23 mouse cellular contexts compared by ENCODE assay signal in the genomic region with DNA sequence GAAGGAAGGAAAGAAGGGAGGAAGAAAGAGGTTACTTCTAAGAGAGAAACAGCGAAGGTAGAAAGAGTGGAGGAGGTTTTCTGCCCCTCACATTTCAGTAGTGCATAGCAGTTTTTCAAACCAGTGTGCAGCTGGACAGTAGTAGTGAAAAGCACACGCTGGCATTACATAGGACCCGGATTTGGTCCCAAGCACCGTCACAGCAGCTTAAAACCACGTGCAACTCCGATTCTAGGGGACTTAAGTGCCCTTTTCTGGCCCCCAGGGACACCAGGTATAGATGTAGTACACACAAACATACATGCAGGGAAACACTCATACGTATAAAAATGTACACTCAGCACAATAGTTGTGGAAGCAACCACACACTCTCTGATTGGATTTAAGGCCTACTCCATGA. TPM values are rescaled to one million over a fixed set of nuclear protein-coding genes. Genes with fewer than 3 reads are reported as not detected.
DNase-seq lines count a peak whose midpoint lies in the region; ATAC-seq and TF ChIP-seq lines count a peak whose summit lies in the region.
"Had no signal": no experiment of that assay in that cellular context is flagged by ENCODE, and none has a peak within 500 bp of the region (broad histone marks: within the 10 kb centered on the region; RNA-seq: fewer than 3 reads in every experiment).

No protein-coding gene starts in this region.

- TF ChIP-seq RAD21 in CH12.LX (IDR thresholded peaks at IDR 0.05; ENCODE audit: low read depth, low read length): no peak

- no peaks in the 10 kb centered on the region for H3K27me3 ChIP-seq in heart, embryonic 12.5 days (replicated peaks)
- no peaks in the 10 kb centered on the region for H3K27me3 ChIP-seq in midbrain, embryonic 11.5 days (ENCODE audit: control insufficient read depth, insufficient read depth, low read length)
- no peaks in the 10 kb centered on the region for H3K27me3 ChIP-seq in midbrain, postnatal 0 days (ENCODE audit: insufficient read depth, low read length)
- H3K27me3 ChIP-seq in CH12.LX (replicated peaks): no peaks in the 10 kb centered on the region

- peak overlapping the region; percentile 90 for H3K27ac ChIP-seq in gastrocnemius, adult 2 months
- H3K27ac ChIP-seq in heart, embryonic 12.5 days (ENCODE audit: poor library complexity, severe bottlenecking): no peak overlapping the region
- H3K27ac ChIP-seq in midbrain, embryonic 11.5 days (ENCODE audit: low read depth, low read length): no peak overlapping the region
- no peak overlapping the region for H3K27ac ChIP-seq in midbrain, postnatal 0 days (ENCODE audit: low read depth, low read length)
- no peak overlapping the region for H3K27ac ChIP-seq in CH12.LX (ENCODE audit: insufficient read depth, low read depth)

- no peak for TF ChIP-seq POLR2A in CH12.LX (IDR thresholded peaks at IDR 0.05; ENCODE audit: low read depth, low read length)

- ATAC-seq in heart, embryonic 12.5 days (ENCODE audit: insufficient number of reproducible peaks, low FRiP score): no peak
- no peak for ATAC-seq in midbrain, embryonic 11.5 days (ENCODE audit: low FRiP score)
- ATAC-seq in midbrain, postnatal 0 days (ENCODE audit: low FRiP score): no peak
- ATAC-seq: activated CD4-positive, CD25-positive, alpha-beta regulatory T cell, adult 4 months; CD4-positive, CD25-positive, alpha-beta regulatory T cell, adult 4 months; Patski had no signal

- dilution Hi-C loops in CH12.LX (cut with MboI; ENCODE audit: extremely low pct_ligation_motif_present, extremely low pct_unique_long_range_greater_than_20kb, low sequenced_read_pairs): no loop called here

- in situ Hi-C loops in CH12.LX (cut with MboI; ENCODE audit: low pct_ligation_motif_present, low pct_unique_long_range_greater_than_20kb, low sequenced_read_pairs): no loop called here

- no peak for TF ChIP-seq EP300 in CH12.LX (IDR thresholded peaks at IDR 0.05; ENCODE audit: low read length)

- H3K4me2 ChIP-seq in heart, embryonic 12.5 days: no peak overlapping the region
- H3K4me2 ChIP-seq in midbrain, embryonic 11.5 days: no peak overlapping the region
- H3K4me2 ChIP-seq in midbrain, postnatal 0 days (ENCODE audit: low read depth, low read length, poor library complexity, severe bottlenecking): no peak overlapping the region
- H3K4me2 ChIP-seq in CH12.LX (ENCODE audit: insufficient read depth, low read depth, poor library complexity, severe bottlenecking): no peak overlapping the region

- H3K9me3 ChIP-seq in heart, embryonic 12.5 days (replicated peaks): no peaks in the 10 kb centered on the region
- H3K9me3 ChIP-seq in midbrain, embryonic 11.5 days (ENCODE audit: control insufficient read depth, low read length): no peaks in the 10 kb centered on the region
- H3K9me3 ChIP-seq in midbrain, postnatal 0 days (ENCODE audit: low read length): no peaks in the 10 kb centered on the region
- H3K9me3 ChIP-seq in CH12.LX (replicated peaks; ENCODE audit: low read length): no peaks in the 10 kb centered on the region
- H3K9me3 ChIP-seq: G1E had no signal

- no peaks in the 10 kb centered on the region for H3K79me2 ChIP-seq in CH12.LX (replicated peaks; ENCODE audit: control insufficient read depth, extremely low read depth, insufficient read depth, poor library complexity, severe bottlenecking)

- intact Hi-C loops in gastrocnemius, adult 2 months (cut with DNase I): no loop called here

- no peak for TF ChIP-seq CTCF in gastrocnemius, adult 2 months (IDR thresholded peaks at IDR 0.05)
- no peak for TF ChIP-seq CTCF in midbrain, postnatal 0 days (IDR thresholded peaks at IDR 0.05)
- no peak for TF ChIP-seq CTCF in CH12.LX (conservative IDR thresholded peaks at IDR 0.05 in 1 of 2, IDR thresholded peaks at IDR 0.05 in 1 of 2; ENCODE audit: low read depth in 2 of 2, low read length in 2 of 2)

- H3K4me1 ChIP-seq in heart, embryonic 12.5 days (replicated peaks): 0 out of 2 replicates have a peak, but pooled peaks cover 5% of the 10 kb centered on the region
- H3K4me1 ChIP-seq in midbrain, embryonic 11.5 days (ENCODE audit: control insufficient read depth, insufficient read depth, low read length): no peaks in the 10 kb centered on the region
- no peaks in the 10 kb centered on the region for H3K4me1 ChIP-seq in midbrain, postnatal 0 days (ENCODE audit: insufficient read depth, low read length)
- H3K4me1 ChIP-seq in CH12.LX (ENCODE audit: control insufficient read depth in 1 of 2, insufficient read depth in 2 of 2): peaks cover 4 to 15% of the 10 kb centered on the region in 2 experiments

- no peak overlapping the region for H3K9ac ChIP-seq in heart, embryonic 12.5 days
- H3K9ac ChIP-seq in midbrain, embryonic 11.5 days (ENCODE audit: low read length): no peak overlapping the region
- no peak overlapping the region for H3K9ac ChIP-seq in midbrain, postnatal 0 days (replicated peaks; ENCODE audit: low read length, poor library complexity, severe bottlenecking)
- no peak overlapping the region for H3K9ac ChIP-seq in CH12.LX (ENCODE audit: insufficient read depth, low read depth)

- no peak for DNase-seq in gastrocnemius, adult 2 months
- no peak for DNase-seq in gastrocnemius, postnatal 25 days
- peak; percentile 68 for DNase-seq in heart, adult 11 months
- peak; percentile 62 for DNase-seq in midbrain, embryonic 11.5 days (ENCODE audit: low spot score, missing footprints)
- DNase-seq in midbrain, postnatal 0 days (ENCODE audit: low spot score): no peak
- no peak for DNase-seq in CH12.LX (ENCODE audit: extremely low read depth)
- DNase-seq in frontal cortex, postnatal 36 days (ENCODE audit: low spot score in 2 of 2): no peak
- DNase-seq: adrenal gland, adult 2 months; adrenal gland, adult 8-10 months; adrenal gland, postnatal 10 days; adrenal gland, postnatal 14 days; adrenal gland, postnatal 25 days; adrenal gland, postnatal 36 days; B cell, adult 2 months; cerebellum, adult 11 months; cerebellum, adult 11-12 months; cerebellum, adult 18-20 months had no signal

- WGBS in heart, embryonic 12.5 days: 89% methylated on average over 7 of the region's 7 CpGs
- 92% methylated on average over 7 of the region's 7 CpGs for WGBS in midbrain, embryonic 11.5 days
- WGBS in midbrain, postnatal 0 days: 90% methylated on average over 7 of the region's 7 CpGs

- H3K4me3 ChIP-seq in gastrocnemius, adult 2 months: no peak overlapping the region
- no peak overlapping the region for H3K4me3 ChIP-seq in heart, embryonic 12.5 days
- no peak overlapping the region for H3K4me3 ChIP-seq in midbrain, embryonic 11.5 days (ENCODE audit: low read depth, low read length)
- H3K4me3 ChIP-seq in midbrain, postnatal 0 days (ENCODE audit: low read depth, low read length): no peak overlapping the region
- H3K4me3 ChIP-seq in CH12.LX (replicated peaks in 1 of 3; ENCODE audit: low read depth in 2 of 3, low read length in 2 of 3, poor library complexity in 1 of 3): no peak overlapping the region

- no peaks in the 10 kb centered on the region for H3K36me3 ChIP-seq in heart, embryonic 12.5 days
- no peaks in the 10 kb centered on the region for H3K36me3 ChIP-seq in midbrain, embryonic 11.5 days (ENCODE audit: control insufficient read depth, insufficient read depth, low read length)
- H3K36me3 ChIP-seq in midbrain, postnatal 0 days (ENCODE audit: insufficient read depth, low read length): no peaks in the 10 kb centered on the region
- H3K36me3 ChIP-seq in CH12.LX (replicated peaks in 1 of 2; ENCODE audit: control insufficient read depth in 1 of 2, insufficient read depth in 1 of 2, low read length in 1 of 2): no peaks in the 10 kb centered on the region
- H3K36me3 ChIP-seq: G1E had no signal

TF ChIP-seq in CH12.LX, 34 proteins besides CTCF, POLR2A, EP300 and RAD21:
- TF ChIP-seq E2F4 (IDR thresholded peaks at IDR 0.05; ENCODE audit: insufficient replicate concordance, low read depth, low read length) (no peak), MAFK (IDR thresholded peaks at IDR 0.05; ENCODE audit: insufficient replicate concordance, low read length) (0 out of 2 replicates have a peak, but pooled peaks have one; percentile 15)

RNA-seq across cellular contexts. Expression of a gene that starts 22.6 kb away (rescaled TPM):
- total RNA-seq in gastrocnemius, adult 2 months (2021): 10 to 100 TPM; 22.4 to 24.5 TPM
- total RNA-seq in gastrocnemius, postnatal 25 days (2021): 10 to 100 TPM; 16.8 to 22.7 TPM
- polyA plus RNA-seq in heart, embryonic 12.5 days (2016; fragmentation: Nextera tagmentation; extraction: Ambion mirVana): 5.2 and 6.0 TPM in 2 replicates
- polyA plus RNA-seq in midbrain, embryonic 11.5 days (2014; fragmentation: Nextera tagmentation; extraction: Ambion mirVana): 9.6 and 12.9 TPM in 2 replicates
- total RNA-seq in midbrain, postnatal 0 days (2014; rRNA removed): 4.4 and 5.5 TPM in 2 replicates
- 1.7 and 2.5 TPM in 2 replicates for polyA plus RNA-seq in midbrain, postnatal 0 days (2015; fragmentation: Nextera tagmentation; extraction: Ambion mirVana)
- total RNA-seq in CH12.LX (2012; rRNA removed) (4.7 and 6.8 TPM in 2 replicates), CH12.LX (2014; rRNA removed) (0.46 and 0.51 TPM in 2 replicates)
- 1.1 TPM in 2 replicates for polyA plus RNA-seq in CH12.LX (2012; ENCODE audit: insufficient read length, low read depth)
- total RNA-seq: MEL had no signal
- polyA plus RNA-seq: G1E had no signal

RNA-seq across cellular contexts. Expression of a gene that starts 59.0 kb away (rescaled TPM):
- total RNA-seq in gastrocnemius, adult 2 months (2021): 1 to 10 TPM; 9.1 to 9.8 TPM
- 10 to 100 TPM in 1 of 2 experiments, 1 to 10 TPM in 1; 9.3 to 10.2 TPM for total RNA-seq in gastrocnemius, postnatal 25 days (2021)
- polyA plus RNA-seq in heart, embryonic 12.5 days (2016; fragmentation: Nextera tagmentation; extraction: Ambion mirVana): 32.9 and 37.8 TPM in 2 replicates
- 44.6 and 45.3 TPM in 2 replicates for polyA plus RNA-seq in midbrain, embryonic 11.5 days (2014; fragmentation: Nextera tagmentation; extraction: Ambion mirVana)
- 14.5 and 25.2 TPM in 2 replicates for total RNA-seq in midbrain, postnatal 0 days (2014; rRNA removed)
- 40.6 and 50.0 TPM in 2 replicates for polyA plus RNA-seq in midbrain, postnatal 0 days (2015; fragmentation: Nextera tagmentation; extraction: Ambion mirVana)
- total RNA-seq in CH12.LX (2012; rRNA removed) (14.5 and 20.2 TPM in 2 replicates), CH12.LX (2014; rRNA removed) (34.3 and 45.6 TPM in 2 replicates)
- 21.9 and 27.4 TPM in 2 replicates for polyA plus RNA-seq in CH12.LX (2012; ENCODE audit: insufficient read length, low read depth)

Comparison
In these comparisons a context has a peak if more than half of its experiments do, and no peak if none do; other contexts are left out.
1. DNase-seq: peak in heart, adult 11 months (single experiment) and midbrain, embryonic 11.5 days (single experiment); none in gastrocnemius, adult 2 months (single experiment), gastrocnemius, postnatal 25 days (single experiment), midbrain, postnatal 0 days (single experiment), CH12.LX (single experiment) and frontal cortex, postnatal 36 days (0 of 2).